Mouse (Mus musculus) liver, adult 2 months (tissue): ENCODE measurements at regions not wholly inside any gene's neighbourhood (a gene's known extent, or its start where the extent isn't known, plus 50 kb on each side); places are given as distances from the start of the nearest gene placed in this dataset.

Experiments
- CTCF ChIP-seq: fragments of 200-500 bp; IDR thresholded peaks from 2 replicates; pipeline ENCODE4 v1.5.1; 2011; ENCODE audit warnings: low read depth, low read length, control low read depth
- POLR2A ChIP-seq: fragments of 200-500 bp; IDR thresholded peaks from 2 replicates; pipeline ENCODE4 v1.6.1; 2011; ENCODE audit warnings: low read length, control low read depth; ENCODE audit not compliant: insufficient read depth; ENCODE audit errors: extremely low read depth

DNA sequence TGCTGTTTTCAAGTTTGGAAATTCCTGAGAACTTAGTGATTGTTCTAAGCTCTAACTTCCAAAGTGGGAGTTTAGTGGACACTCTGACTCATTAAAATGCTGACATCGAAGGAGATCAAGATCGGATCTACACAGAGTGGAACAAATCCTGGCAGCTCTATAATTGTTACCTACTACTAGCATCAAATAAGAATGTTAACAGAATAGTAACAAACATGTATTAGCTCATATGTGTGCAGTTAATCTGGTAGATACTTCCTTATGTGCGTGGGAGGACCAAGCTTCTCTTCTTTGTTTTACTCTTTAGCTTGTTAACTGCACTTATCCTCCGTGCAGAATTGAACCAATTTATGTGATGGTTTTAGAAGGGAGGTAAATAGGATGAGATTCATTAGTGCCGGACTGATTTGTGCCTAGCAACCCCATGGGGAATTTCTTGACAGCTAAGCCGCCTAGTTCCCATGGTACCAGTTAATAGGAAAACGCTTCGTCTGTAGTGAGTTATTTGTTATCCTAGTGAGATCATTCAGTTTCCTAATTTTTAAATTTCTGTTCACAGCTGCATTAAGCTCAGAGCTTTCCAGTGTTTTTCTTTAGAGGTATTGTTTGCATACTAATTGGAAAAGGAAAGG, 193.1 kb downstream of the Arl6ip6 start:
- TF ChIP-seq CTCF (no peak), POLR2A (no peak)
